Mouse (Mus musculus): ENCODE measurements around the gene Ntn1. TPM values are rescaled to one million over a fixed set of nuclear protein-coding genes. Genes with fewer than 3 reads are reported as not detected.

The Ntn1 gene
- not detected for total RNA-seq (2023)

GRCm38 (mm10) chr11:68400727-68401219, at the start of gene Ntn1:
Ntn1 (minus strand) TSS chr11:68400823.

DNA sequence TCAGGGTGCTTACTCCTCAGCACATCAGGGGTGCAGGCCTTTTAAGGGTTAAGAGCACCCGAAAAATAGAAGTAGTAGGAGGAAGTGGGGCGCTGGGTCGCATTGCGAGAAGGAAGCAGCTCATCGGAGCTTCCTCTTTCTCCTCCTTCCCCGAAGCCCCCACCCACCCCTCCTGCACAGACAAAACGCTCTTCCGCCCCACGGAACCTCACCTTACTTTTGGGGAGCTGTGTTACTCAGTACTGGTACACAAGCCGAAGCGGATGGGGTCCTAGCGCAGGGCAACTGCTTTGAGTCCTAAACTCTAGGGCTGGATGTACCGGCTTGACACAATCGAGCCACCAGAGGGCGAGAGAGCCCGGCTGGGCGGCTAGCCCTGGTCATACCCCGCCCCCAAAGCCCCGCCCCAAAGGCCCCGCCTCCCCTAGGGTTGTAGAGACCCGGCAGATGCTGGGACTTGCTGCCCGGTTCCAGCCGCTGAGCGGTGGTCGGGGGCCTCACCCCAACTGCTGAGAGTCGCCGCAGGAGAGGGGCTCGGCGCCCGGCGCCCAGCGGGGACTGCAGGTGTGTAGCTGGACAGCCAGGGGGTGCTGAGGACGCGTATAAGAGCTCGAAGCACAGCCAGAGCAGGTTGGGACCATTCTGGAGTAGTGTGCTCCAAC, 31.2 kb upstream of the Ntn1 start, which contains the start of gene Pik3r5:
Gene Pik3r5 (plus strand): TSS at position 423 of the 662 bp plus-strand sequence.

Other genes starting within 250 kb of the Ntn1 start
- gene Pik3r5, start 31.3 kb upstream of the Ntn1 start, total RNA-seq (2023) = 100 to 1,000 TPM; 154 to 174 TPM
- gene Pik3r6, start 102.2 kb upstream of the Ntn1 start, total RNA-seq (2023) = 10 to 100 TPM; 53.4 to 71.8 TPM
- 1 to 10 TPM; 4.1 to 4.3 TPM for gene Mfsd6l, start 155.4 kb upstream of the Ntn1 start, total RNA-seq (2023)
- gene Ccdc42, start 186.2 kb upstream of the Ntn1 start, total RNA-seq (2023) = not detected

Measured in monocyte, adult 59 days (primary cell).